Mouse (Mus musculus) heart, adult 2 months (tissue): ENCODE measurements around the gene Dap.

Source experiments
- CTCF ChIP-seq: fragments of 200-600 bp; IDR thresholded peaks from 2 replicates; pipeline ENCODE4 v1.8.1; 2022; ENCODE audit warnings: antibody characterized with exemption, mild to moderate bottlenecking, moderate library complexity
- POLR2A ChIP-seq: fragments of 200-500 bp; IDR thresholded peaks from 2 replicates; pipeline ENCODE4 v1.6.1; 2011; ENCODE audit warnings: mild to moderate bottlenecking, low read depth, low read length, control low read depth; ENCODE audit not compliant: insufficient read depth

GRCm38 (mm10) chr15:31250676-31251075 lies 26.6 kb downstream of the Dap start:
- TF ChIP-seq POLR2A (no peak), CTCF (no peak)
